Mouse (Mus musculus) ES-Bruce4 (cell line): ENCODE data around the gene Specc1l.

Source experiments
- CTCF ChIP-seq: IDR thresholded peaks from one replicate; pipeline ENCODE4 v1.8.1; 2011; ENCODE audit warnings: low read depth, low read length
- EP300 ChIP-seq: IDR thresholded peaks from 2 replicates; pipeline ENCODE4 v1.6.1; 2011; ENCODE audit warnings: low read depth, low read length; ENCODE audit not compliant: insufficient read depth

DNA sequence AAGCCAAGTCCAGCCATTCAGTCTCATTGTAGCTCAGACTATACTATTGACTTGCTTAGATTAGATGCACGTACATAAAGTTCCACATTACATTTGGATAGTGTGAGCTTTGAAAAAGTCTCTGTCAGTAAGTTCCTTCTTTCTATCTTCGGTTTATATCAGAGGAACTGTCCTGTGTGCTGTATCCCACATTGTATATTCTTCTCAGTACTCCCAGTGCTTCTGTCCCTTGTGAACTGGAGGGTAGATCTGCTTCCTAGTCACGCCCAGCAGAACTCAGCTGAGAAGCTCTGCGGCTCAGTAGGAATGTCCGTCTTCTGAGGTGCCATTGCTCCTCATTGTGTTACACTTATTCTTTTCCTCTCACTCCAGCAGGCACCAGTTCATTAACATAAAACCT is 86.7 kb downstream of the Specc1l start:
- TF ChIP-seq CTCF = no peak
- TF ChIP-seq EP300 = no peak
